Mouse (Mus musculus) ES-Bruce4 (cell line): ENCODE results near the gene Gm4216. TPM values are rescaled to one million over a fixed set of nuclear protein-coding genes. Genes with fewer than 3 reads are reported as not detected.
"Not testable (repeated sequence)": the region's sequence is repeated elsewhere in the genome, so short reads cannot be mapped to it uniquely, and the experiment has no call there.

Experiments used
- H3K27ac ChIP-seq: 2 replicates; pipeline ENCODE4 v1.5.1; 2012; ENCODE audit warnings: low read length, inconsistent platforms; ENCODE audit not compliant: insufficient read depth
- H3K27me3 ChIP-seq: 2 replicates; pipeline ENCODE4 v1.6.1; 2012; ENCODE audit warnings: mild to moderate bottlenecking, low read length, inconsistent platforms; ENCODE audit not compliant: control insufficient read depth, poor library complexity, insufficient read depth, severe bottlenecking
- H3K36me3 ChIP-seq: 2 replicates; pipeline ENCODE4 v1.6.1; 2012; ENCODE audit warnings: inconsistent platforms, mild to moderate bottlenecking, low read length, moderate library complexity; ENCODE audit not compliant: control insufficient read depth, poor library complexity, insufficient read depth, severe bottlenecking
- H3K4me1 ChIP-seq: one replicate; pipeline ENCODE4 v1.8.1; 2011; ENCODE audit warnings: low read length; ENCODE audit not compliant: control insufficient read depth, insufficient read depth
- H3K4me3 ChIP-seq: 2 replicates; pipeline ENCODE4 v1.5.1; 2011; ENCODE audit warnings: low read depth, mild to moderate bottlenecking, low read length
- H3K9ac ChIP-seq: 2 replicates; pipeline ENCODE4 v1.6.1; 2012; ENCODE audit warnings: low read depth, mild to moderate bottlenecking, inconsistent platforms; ENCODE audit not compliant: poor library complexity, severe bottlenecking
- H3K9me3 ChIP-seq: replicated peaks from 2 replicates; pipeline ENCODE4 v1.6.1; 2012; ENCODE audit warnings: mild to moderate bottlenecking, low read length, inconsistent platforms; ENCODE audit not compliant: control insufficient read depth, poor library complexity, insufficient read depth, severe bottlenecking
- polyA plus RNA-seq: library from polyadenylated mRNA; stranded (reverse); fragments of >200 nt; gene quantifications from 2 replicates; pipeline ENCODE4 v1.2.4, GENCODE M21; 2011; ENCODE audit warnings: low read depth; ENCODE audit not compliant: missing spikeins, insufficient read depth, insufficient read length

Gene Gm4216
- polyA plus RNA-seq: not detected in 2 replicates

DNA sequence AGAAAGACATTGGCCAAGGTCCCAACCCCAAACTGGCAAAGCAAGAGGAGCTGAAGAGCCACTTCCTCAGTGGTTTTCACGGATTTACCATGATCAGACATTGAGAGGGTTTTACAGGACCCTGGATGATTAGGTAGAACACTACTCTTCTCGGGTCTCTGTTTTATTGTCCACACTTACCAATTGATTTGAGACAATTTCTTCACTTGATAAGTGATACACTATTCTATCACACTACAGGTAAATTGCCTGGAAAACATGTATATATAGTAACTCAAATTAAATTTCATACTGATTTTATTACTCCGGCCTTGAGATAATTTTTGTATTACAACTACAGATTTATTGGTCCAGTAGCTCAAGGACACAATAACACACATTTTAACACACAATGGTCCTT is at the start of gene Gm4216:
Gm4216 (minus strand) TSS at position 101 of the 400 bp plus-strand sequence.
- H3K4me1 ChIP-seq, H3K27ac ChIP-seq, H3K36me3 ChIP-seq, H3K27me3 ChIP-seq, H3K9ac ChIP-seq, H3K4me3 ChIP-seq, H3K9me3 ChIP-seq: not testable (repeated sequence)

DNA sequence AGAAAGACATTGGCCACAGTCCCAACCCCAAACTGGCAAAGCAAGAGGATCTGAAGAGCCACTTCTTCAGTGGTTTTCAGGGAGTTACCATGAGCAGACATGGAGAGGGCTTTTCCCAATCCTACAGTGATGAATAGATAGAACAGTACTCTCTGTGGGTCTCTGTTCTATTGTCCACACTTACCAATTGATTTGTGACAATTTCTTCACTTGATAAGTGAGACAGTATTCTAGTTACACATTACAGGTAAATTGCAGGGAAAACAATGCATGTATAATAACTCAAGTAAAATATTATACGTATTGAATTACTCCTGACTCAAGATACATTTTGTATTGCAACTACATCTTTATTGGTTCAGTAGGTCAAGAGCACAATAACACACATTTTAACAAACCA is 47.6 kb upstream of the Gm4216 start, which contains the start of gene Gm8720:
Gm8720 (minus strand) TSS at position 101 of the 400 bp plus-strand sequence.
- not testable (repeated sequence) for H3K27ac ChIP-seq, H3K4me3 ChIP-seq, H3K27me3 ChIP-seq, H3K36me3 ChIP-seq, H3K4me1 ChIP-seq, H3K9me3 ChIP-seq, H3K9ac ChIP-seq

DNA sequence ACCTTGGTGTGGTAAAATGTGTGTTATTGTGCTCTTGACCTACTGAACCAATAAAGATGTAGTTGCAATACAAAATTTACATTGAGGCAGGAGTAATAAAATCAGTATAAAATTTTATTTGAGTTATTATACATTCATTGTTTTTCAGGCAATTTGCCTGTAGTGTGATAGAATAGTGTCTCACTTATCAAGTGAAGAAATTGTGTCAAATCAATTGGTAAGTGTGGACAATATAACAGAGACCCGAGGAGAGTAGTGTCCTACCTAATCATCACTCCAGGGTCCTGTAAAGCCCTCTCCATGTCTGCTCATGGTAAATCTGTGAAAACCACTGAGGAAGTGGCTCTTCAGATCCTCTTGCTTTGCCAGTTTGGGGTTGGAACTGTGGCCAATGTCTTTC is 35.5 kb upstream of the Gm4216 start, which contains the start of gene Vmn1r163:
Vmn1r163 (plus strand) TSS at position 301 of the 400 bp plus-strand sequence.
- H3K4me1 ChIP-seq, H3K36me3 ChIP-seq, H3K4me3 ChIP-seq, H3K9me3 ChIP-seq, H3K27me3 ChIP-seq, H3K9ac ChIP-seq, H3K27ac ChIP-seq: not testable (repeated sequence)

DNA sequence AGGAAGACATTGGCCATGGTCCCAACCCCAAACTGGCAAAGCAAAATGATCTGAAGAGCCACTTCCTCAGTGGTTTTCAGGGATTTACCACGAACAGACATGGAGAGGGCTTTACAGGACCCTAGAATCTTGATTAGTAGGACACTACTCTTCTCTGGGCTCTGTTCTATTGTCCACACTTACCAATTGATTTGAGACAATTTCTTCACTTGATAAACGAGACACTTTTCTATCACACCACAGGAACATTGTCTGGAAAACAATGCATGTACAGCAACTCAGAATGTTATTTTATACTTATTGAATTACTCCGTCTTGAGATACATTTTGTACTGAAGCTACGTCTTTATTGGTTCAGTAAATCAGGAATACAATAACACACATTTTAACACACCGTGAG is 35.1 kb downstream of the Gm4216 start, which contains the start of gene Gm4214:
Gm4214 (minus strand) TSS at position 101 of the 400 bp plus-strand sequence.
- not testable (repeated sequence) for H3K27ac ChIP-seq, H3K27me3 ChIP-seq, H3K9ac ChIP-seq, H3K4me1 ChIP-seq, H3K36me3 ChIP-seq, H3K9me3 ChIP-seq, H3K4me3 ChIP-seq

Other genes starting within 250 kb of the Gm4216 start
- gene Vmn1r158, start 229.1 kb downstream of the Gm4216 start, polyA plus RNA-seq: not detected in 2 replicates
- gene Vmn1r159, start 176.3 kb downstream of the Gm4216 start, polyA plus RNA-seq: not detected in 2 replicates
- not detected in 2 replicates for gene Vmn1r160, start 148.7 kb downstream of the Gm4216 start, polyA plus RNA-seq
- gene Gm4214, start 35.2 kb downstream of the Gm4216 start, polyA plus RNA-seq: not detected in 2 replicates
- gene Vmn1r163, start 35.6 kb upstream of the Gm4216 start, polyA plus RNA-seq: not detected in 2 replicates
- not detected in 2 replicates for gene Gm8720, start 47.5 kb upstream of the Gm4216 start, polyA plus RNA-seq
- not detected in 2 replicates for gene Gm10662, start 124.6 kb upstream of the Gm4216 start, polyA plus RNA-seq
- not detected in 2 replicates for gene Vmn1r165, start 197.4 kb upstream of the Gm4216 start, polyA plus RNA-seq
- not detected in 2 replicates for gene Vmn1r166, start 231.8 kb upstream of the Gm4216 start, polyA plus RNA-seq